Mouse (Mus musculus) kidney, embryonic 16.5 days (tissue): ENCODE results near the gene Aifm2. TPM values are rescaled to one million over a fixed set of nuclear protein-coding genes. Genes with fewer than 3 reads are reported as not detected.

Experiments used
- ATAC-seq: fragments of 200-750 bp; cut with Nextera tagmentation; 2 replicates; pipeline ENCODE4 v1.8.0; 2017; ENCODE audit warnings: moderate TSS enrichment; ENCODE audit not compliant: low FRiP score, low TSS enrichment
- H3K27ac ChIP-seq: fragments of 300-500 bp; sonication (generic); 2 replicates; pipeline ENCODE4 v1.5.1; 2014; ENCODE audit warnings: low read length
- H3K27me3 ChIP-seq: fragments of 300-500 bp; sonication (generic); 2 replicates; pipeline ENCODE4 v1.6.1; 2014; ENCODE audit warnings: low read length, control low read depth, mixed read lengths; ENCODE audit not compliant: insufficient read depth
- H3K36me3 ChIP-seq: fragments of 300-500 bp; sonication (generic); 2 replicates; pipeline ENCODE4 v1.6.1; 2014; ENCODE audit warnings: low read length, control low read depth, mixed read lengths; ENCODE audit not compliant: insufficient read depth
- H3K4me1 ChIP-seq: fragments of 300-500 bp; sonication (generic); 2 replicates; pipeline ENCODE4 v1.6.1; 2014; ENCODE audit warnings: low read length, control low read depth, mixed read lengths; ENCODE audit not compliant: insufficient read depth
- H3K4me2 ChIP-seq: fragments of 300-500 bp; sonication (generic); replicated peaks from 2 replicates; pipeline ENCODE4 v1.6.1; 2014; ENCODE audit warnings: low read depth, low read length
- H3K4me3 ChIP-seq: fragments of 300-500 bp; sonication (generic); 2 replicates; pipeline ENCODE4 v1.5.1; 2014; ENCODE audit warnings: mild to moderate bottlenecking, low read length
- H3K9ac ChIP-seq: fragments of 300-500 bp; sonication (generic); replicated peaks from 2 replicates; pipeline ENCODE4 v1.6.1; 2014; ENCODE audit warnings: low read length
- H3K9me3 ChIP-seq: fragments of 300-500 bp; sonication (generic); 2 replicates; pipeline ENCODE4 v1.6.1; 2016; ENCODE audit warnings: low read length, control low read depth
- WGBS: fragments of 180-500 bp; shearing (Covaris S2); extraction: QIAGEN DNeasy Blood & Tissue Kit; methylation state at CpG from one replicate; pipeline ENCODE4 v1.1.7; 2014; 5-methylcytosine and 5-hydroxymethylcytosine counted together
- polyA plus RNA-seq: library from polyadenylated mRNA; unstranded; fragments of >200 nt; fragmentation: Nextera tagmentation; extraction: Ambion mirVana; gene quantifications from 2 replicates; pipeline ENCODE4 v1.2.1, GENCODE M21; 2015

Aifm2 gene
- polyA plus RNA-seq, 1 experiment from 2014 or later: 28.0 TPM

DNA sequence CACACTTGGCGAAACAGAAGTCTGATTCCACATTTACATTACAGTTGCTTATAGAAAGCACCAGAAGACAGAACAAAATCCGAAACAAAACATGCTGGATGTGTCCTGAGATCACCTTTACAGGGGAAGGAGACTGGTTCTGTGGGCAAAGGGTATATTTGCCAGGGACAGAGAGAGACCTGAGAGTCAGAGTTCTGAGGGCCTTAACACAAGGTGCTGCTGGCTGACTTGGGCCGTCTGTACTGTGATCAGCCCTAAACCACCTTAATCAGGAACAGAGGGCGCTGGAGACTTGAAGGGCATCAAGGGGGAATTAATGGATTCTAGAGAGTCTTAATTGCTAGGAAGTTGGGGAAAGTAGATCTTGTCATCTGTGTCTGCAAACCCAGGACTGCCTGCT is 21.5 kb upstream of the Aifm2 start:
- H3K9me3 ChIP-seq: no peaks in the 10 kb centered on the region
- no peak overlapping the region for H3K9ac ChIP-seq
- no peaks in the 10 kb centered on the region for H3K27me3 ChIP-seq
- 74% methylated on average over 4 of the region's 4 CpGs for WGBS
- ATAC-seq: no peak
- H3K27ac ChIP-seq: no peak overlapping the region
- H3K4me2 ChIP-seq: no peak overlapping the region
- H3K36me3 ChIP-seq: peaks cover 46% of the 10 kb centered on the region
- peaks cover 14% of the 10 kb centered on the region for H3K4me1 ChIP-seq
- no peak overlapping the region for H3K4me3 ChIP-seq

DNA sequence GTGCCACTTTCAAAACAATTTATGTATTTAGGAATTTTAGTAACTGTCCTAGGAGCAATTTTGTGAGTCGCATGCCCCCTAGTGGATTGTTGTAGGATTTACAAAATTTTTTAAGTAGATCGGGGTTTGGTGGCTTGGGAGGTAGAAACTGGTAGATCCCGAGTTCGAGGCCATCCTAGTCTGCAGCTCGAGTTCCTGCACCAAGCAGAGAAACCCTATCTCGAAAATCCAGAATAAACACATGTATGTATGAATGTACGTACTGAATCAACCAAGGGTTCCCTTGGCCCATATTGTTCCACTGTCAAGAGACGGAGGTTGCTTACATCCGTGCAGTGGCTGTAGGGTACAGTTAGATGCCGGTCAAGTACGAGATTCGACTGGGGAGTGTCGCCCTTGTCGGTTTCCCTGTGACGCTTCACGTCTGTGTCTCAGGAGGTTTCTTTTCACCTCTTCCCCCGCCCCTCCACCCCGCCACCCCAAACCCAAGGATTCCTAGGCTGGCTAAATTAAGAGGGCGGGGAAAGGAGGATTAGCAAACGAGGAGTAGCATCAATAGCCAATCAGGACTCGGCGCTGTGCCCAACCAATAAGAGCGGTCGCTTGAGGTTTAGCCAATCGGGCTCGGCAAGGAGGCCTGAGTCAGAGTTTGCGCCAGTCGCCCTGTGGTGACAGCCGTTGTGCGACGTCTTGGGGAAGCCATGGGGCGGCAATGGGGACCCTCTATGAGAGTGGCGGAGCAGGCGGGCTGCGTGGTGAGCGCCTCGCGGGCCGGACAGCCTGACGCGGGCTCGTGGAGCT is 20.0 kb upstream of the Aifm2 start, which contains the start of gene Tysnd1:
TSS of gene Tysnd1 (plus strand) at position 645 of the 801 bp plus-strand sequence.
- no peak within 1 kb of the TSS; the same call in 1 of the 2 replicates for H3K27ac ChIP-seq
- H3K9ac ChIP-seq: peak within 1 kb of the TSS; percentile 77
- 0% methylated on average over 42 of the region's 42 CpGs for WGBS
- peak; percentile 97 for ATAC-seq
- peaks cover 38% of the 10 kb centered on the region for H3K36me3 ChIP-seq
- peak within 1 kb of the TSS; percentile 98 for H3K4me2 ChIP-seq
- peak within 1 kb of the TSS; percentile 83 for H3K4me3 ChIP-seq
- H3K4me1 ChIP-seq: peaks cover 14% of the 10 kb centered on the region
- H3K9me3 ChIP-seq: no peaks in the 10 kb centered on the region
- no peaks in the 10 kb centered on the region for H3K27me3 ChIP-seq

DNA sequence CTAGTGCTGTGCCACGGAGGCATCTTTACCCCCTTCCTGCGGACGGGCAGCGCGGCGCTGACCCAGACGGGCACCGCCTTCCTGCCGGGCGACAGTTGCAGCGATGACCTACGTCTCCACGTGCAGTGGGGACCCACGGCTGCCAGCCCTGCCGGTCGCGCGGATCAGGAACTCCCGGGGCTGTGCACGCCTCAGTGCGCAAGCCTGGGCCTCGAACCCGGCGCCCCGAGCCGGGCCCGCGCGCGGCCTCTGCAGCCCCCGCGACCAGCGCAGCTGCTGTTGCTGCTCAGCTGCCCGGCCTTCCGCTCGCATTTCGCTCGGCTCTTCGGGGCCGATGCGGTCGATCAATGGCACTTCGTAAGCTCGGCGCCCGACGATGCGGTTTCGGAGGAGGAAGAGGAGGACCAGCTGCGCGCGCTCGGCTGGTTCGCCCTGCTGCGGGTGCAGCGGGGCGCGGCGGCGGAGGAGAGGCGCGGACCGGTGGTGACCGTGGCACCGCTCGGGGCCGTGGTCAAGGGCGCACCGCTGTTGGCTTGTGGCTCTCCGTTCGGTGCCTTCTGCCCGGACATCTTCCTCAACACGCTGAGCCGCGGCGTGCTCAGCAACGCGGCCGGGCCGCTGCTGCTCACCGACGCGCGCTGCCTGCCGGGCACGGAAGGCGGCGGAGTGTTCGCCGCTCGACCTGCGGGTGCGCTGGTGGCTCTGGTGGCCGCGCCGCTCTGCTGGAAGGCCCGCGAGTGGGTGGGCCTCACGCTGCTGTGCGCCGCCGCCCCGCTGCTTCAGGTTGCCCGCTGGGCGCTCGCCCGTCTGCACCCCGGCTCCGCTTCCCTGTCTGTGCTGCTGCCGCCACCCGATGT is 19.1 kb upstream of the Aifm2 start:
- H3K4me3 ChIP-seq: peak overlapping the region; percentile 83
- under 1% methylated on average over 98 of the region's 111 CpGs for WGBS
- peak; percentile 40; the same call in 1 of the 2 replicates for ATAC-seq

DNA sequence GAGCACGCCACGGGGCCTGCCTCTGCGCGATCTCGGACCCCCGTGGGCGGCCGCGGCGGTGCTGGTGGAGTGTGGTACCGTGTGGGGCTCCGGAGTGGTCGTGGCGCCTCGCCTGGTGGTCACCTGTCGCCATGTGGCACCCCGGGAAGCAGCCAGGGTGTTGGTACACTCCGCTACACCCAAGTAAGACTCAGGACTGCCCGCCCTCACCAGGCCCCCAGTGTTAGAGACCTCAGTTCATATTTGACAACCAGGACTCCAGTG is 18.6 kb upstream of the Aifm2 start:
- WGBS: 8% methylated on average over 19 of the region's 19 CpGs
- H3K9ac ChIP-seq: peak overlapping the region; percentile 77
- peaks cover 27% of the 10 kb centered on the region for H3K36me3 ChIP-seq
- peak overlapping the region; percentile 98 for H3K4me2 ChIP-seq
- peak overlapping the region; percentile 83 for H3K4me3 ChIP-seq
- H3K4me1 ChIP-seq: peaks cover 14% of the 10 kb centered on the region
- no peaks in the 10 kb centered on the region for H3K9me3 ChIP-seq
- H3K27ac ChIP-seq: no peak overlapping the region; the same call in 1 of the 2 replicates
- H3K27me3 ChIP-seq: no peaks in the 10 kb centered on the region
- ATAC-seq: no peak

More for the DNA sequence above, 19.1 kb upstream of the Aifm2 start:
- Histone ChIP-seq H3K4me2 (peak overlapping the region; percentile 98), H3K36me3 (peaks cover 32% of the 10 kb centered on the region), H3K27me3 (no peaks in the 10 kb centered on the region), H3K9ac (peak overlapping the region; percentile 77), H3K9me3 (no peaks in the 10 kb centered on the region), H3K27ac (no peak overlapping the region; the same call in 1 of the 2 replicates), H3K4me1 (peaks cover 14% of the 10 kb centered on the region)

- ATAC-seq: peak; percentile 24; the same call in 1 of the 2 replicates
- Histone ChIP-seq H3K4me2 (peak overlapping the region; percentile 98), H3K4me1 (peaks cover 14% of the 10 kb centered on the region), H3K27ac (no peak overlapping the region), H3K9me3 (no peaks in the 10 kb centered on the region), H3K27me3 (no peaks in the 10 kb centered on the region), H3K9ac (peak overlapping the region; percentile 77), H3K4me3 (peak overlapping the region; percentile 83), H3K36me3 (peaks cover 27% of the 10 kb centered on the region)
- WGBS: 76% methylated on average over 2 of the region's 2 CpGs
Measured at GRCm38 (mm10) chr10:61697028-61697427, 18.0 kb upstream of the Aifm2 start.

DNA sequence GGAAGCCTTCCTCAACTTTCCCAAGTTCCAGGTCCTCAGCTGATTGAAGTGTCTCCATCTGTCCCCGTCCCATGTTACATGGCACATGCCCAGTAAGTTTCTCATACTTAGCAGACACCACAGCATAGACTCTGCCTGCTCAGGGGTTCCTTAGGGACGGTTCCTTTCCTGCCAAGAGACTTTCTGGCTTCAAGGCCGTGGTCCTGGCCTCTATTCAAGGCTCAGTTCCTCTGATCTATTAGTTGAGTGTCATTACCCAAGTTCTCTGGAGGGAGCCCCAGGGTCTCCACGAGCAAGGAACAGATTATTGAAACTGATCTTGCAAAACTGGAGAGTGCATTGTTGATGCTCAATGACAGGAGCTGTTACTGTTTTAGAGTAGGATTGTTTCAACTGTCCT is 10.4 kb upstream of the Aifm2 start:
- H3K4me1 ChIP-seq: no peaks in the 10 kb centered on the region
- no peak overlapping the region for H3K4me2 ChIP-seq
- H3K27ac ChIP-seq: no peak overlapping the region
- peaks cover 27% of the 10 kb centered on the region for H3K36me3 ChIP-seq
- no peak overlapping the region for H3K9ac ChIP-seq
- WGBS: 79% methylated on average over 4 of the region's 4 CpGs
- H3K9me3 ChIP-seq: no peaks in the 10 kb centered on the region
- H3K4me3 ChIP-seq: no peak overlapping the region
- no peak for ATAC-seq
- H3K27me3 ChIP-seq: no peaks in the 10 kb centered on the region

GRCm38 (mm10) chr10:61706412-61707375 is 8.4 kb upstream of the Aifm2 start:
- Histone ChIP-seq H3K4me3 (no peak overlapping the region), H3K36me3 (peaks cover 22% of the 10 kb centered on the region), H3K9ac (no peak overlapping the region), H3K27me3 (no peaks in the 10 kb centered on the region), H3K4me1 (no peaks in the 10 kb centered on the region), H3K27ac (no peak overlapping the region), H3K9me3 (no peaks in the 10 kb centered on the region), H3K4me2 (no peak overlapping the region)
- WGBS: 69% methylated on average over 6 of the region's 6 CpGs
- ATAC-seq: peak; percentile 67; the same call in 1 of the 2 replicates

DNA sequence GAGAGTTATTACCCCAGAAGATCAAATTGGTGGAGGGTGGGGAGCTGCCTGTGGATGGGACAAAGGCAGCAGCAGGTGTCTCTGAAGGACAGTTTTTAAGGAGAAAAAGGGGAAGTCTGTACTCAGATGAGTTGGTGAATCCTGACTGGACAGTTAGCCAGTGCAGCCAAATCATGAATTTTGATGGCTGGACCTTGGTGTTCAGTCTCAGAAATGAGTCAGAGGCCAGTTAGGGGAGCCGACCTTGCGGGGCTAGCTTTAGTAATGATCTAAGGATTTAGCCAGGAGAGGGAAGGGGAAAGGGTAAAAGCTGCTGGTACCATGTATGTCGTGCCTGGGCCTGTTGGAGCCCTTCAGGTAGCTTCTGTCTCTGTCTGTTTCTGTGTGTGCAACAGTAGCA is 1.5 kb upstream of the Aifm2 start:
- H3K9me3 ChIP-seq: no peaks in the 10 kb centered on the region
- H3K27ac ChIP-seq: no peak overlapping the region
- H3K27me3 ChIP-seq: no peaks in the 10 kb centered on the region
- no peak overlapping the region for H3K9ac ChIP-seq
- ATAC-seq: no peak
- H3K4me1 ChIP-seq: peaks cover 10% of the 10 kb centered on the region
- 72% methylated on average over 3 of the region's 3 CpGs for WGBS
- H3K36me3 ChIP-seq: no peaks in the 10 kb centered on the region
- H3K4me3 ChIP-seq: no peak overlapping the region
- no peak overlapping the region for H3K4me2 ChIP-seq

DNA sequence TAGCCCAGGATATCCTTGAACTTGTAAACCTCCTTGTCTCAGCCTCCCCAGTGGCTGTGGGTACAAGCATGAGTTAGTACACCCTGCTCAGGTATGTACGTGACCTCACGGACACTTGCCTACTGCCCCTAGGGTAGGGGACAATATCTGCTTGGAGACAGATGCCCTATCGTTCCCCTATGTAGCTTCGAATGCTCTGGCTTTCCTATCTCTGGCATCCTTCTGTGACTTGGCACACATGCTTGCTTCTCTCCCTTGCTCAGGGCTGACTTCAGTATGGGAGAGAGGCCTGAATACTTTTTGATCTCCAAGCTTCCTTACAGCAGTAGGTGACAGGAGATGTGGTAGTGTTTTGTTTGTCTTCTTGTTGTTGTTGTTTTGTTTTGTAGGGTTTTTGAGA is 917 bp upstream of the Aifm2 start:
- Histone ChIP-seq H3K36me3 (no peaks in the 10 kb centered on the region), H3K4me2 (no peak overlapping the region), H3K4me1 (peaks cover 10% of the 10 kb centered on the region), H3K4me3 (no peak overlapping the region), H3K27ac (no peak overlapping the region), H3K9ac (no peak overlapping the region), H3K27me3 (no peaks in the 10 kb centered on the region), H3K9me3 (no peaks in the 10 kb centered on the region)
- ATAC-seq: no peak
- WGBS: over 99% methylated on average over 4 of the region's 4 CpGs
